Mouse (Mus musculus) midbrain, embryonic 15.5 days (tissue): ENCODE results near the gene Fignl1. TPM values are rescaled to one million over a fixed set of nuclear protein-coding genes. Genes with fewer than 3 reads are reported as not detected.

Experiments
- ATAC-seq: fragments of 200-750 bp; cut with Nextera tagmentation; replicated peaks from 2 replicates; pipeline ENCODE4 v1.8.0; 2017; ENCODE audit warnings: moderate TSS enrichment
- H3K27ac ChIP-seq: fragments of 300-500 bp; sonication (generic); 2 replicates; pipeline ENCODE4 v1.5.1; 2015; ENCODE audit warnings: mild to moderate bottlenecking, inconsistent platforms
- H3K27me3 ChIP-seq: fragments of 300-500 bp; sonication (generic); replicated peaks from 2 replicates; pipeline ENCODE4 v1.6.1; 2015; ENCODE audit warnings: inconsistent platforms
- H3K36me3 ChIP-seq: fragments of 300-500 bp; sonication (generic); replicated peaks from 2 replicates; pipeline ENCODE4 v1.6.1; 2015; ENCODE audit warnings: inconsistent platforms
- H3K4me1 ChIP-seq: fragments of 300-500 bp; sonication (generic); 2 replicates; pipeline ENCODE4 v1.6.1; 2015; ENCODE audit warnings: inconsistent platforms
- H3K4me2 ChIP-seq: fragments of 300-500 bp; sonication (generic); 2 replicates; pipeline ENCODE4 v1.6.1; 2015; ENCODE audit warnings: inconsistent platforms, mild to moderate bottlenecking, moderate library complexity
- H3K4me3 ChIP-seq: fragments of 300-500 bp; sonication (generic); 2 replicates; pipeline ENCODE4 v1.5.1; 2015; ENCODE audit warnings: mild to moderate bottlenecking, inconsistent platforms
- H3K9ac ChIP-seq: fragments of 300-500 bp; sonication (generic); 2 replicates; pipeline ENCODE4 v1.6.1; 2015; ENCODE audit warnings: mild to moderate bottlenecking, inconsistent platforms
- H3K9me3 ChIP-seq: fragments of 300-500 bp; sonication (generic); 2 replicates; pipeline ENCODE4 v1.6.1; 2016; ENCODE audit warnings: inconsistent platforms
- WGBS: fragments of 180-500 bp; shearing (Covaris S2); methylation state at CpG from one replicate; pipeline ENCODE4 v1.1.7; 2015; ENCODE audit warnings: mixed read lengths; 5-methylcytosine and 5-hydroxymethylcytosine counted together
- polyA plus RNA-seq: library from polyadenylated mRNA; unstranded; fragments of >200 nt; fragmentation: Nextera tagmentation; extraction: Ambion mirVana; gene quantifications from 2 replicates; pipeline ENCODE4 v1.2.1, GENCODE M21; 2015

The Fignl1 gene
- polyA plus RNA-seq, 1 experiment from 2014 or later: 9.8 TPM

DNA sequence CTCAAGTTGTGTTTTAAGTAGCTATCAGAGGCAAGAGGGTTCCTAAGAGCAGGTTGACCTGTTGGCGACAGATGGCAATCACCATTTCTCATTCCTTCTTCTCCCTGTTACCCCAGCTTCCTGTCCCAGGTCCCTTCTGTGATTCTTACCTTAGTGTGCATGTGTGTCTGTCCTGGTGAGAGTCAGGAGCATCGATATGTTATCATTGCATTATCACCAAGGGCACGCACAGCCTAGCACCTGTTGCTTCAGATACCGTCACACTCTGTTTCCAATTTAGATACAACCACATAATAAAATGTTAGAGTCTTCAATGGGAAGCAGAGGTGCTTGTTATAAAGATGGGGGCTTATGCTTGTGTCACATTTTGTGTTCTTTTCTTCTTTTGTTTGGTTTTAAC, 36.6 kb downstream of the Fignl1 start:
- WGBS: 95% methylated on average over 4 of the region's 4 CpGs
- Histone ChIP-seq H3K4me2 (no peak overlapping the region), H3K27me3 (no peaks in the 10 kb centered on the region), H3K4me3 (no peak overlapping the region), H3K9ac (no peak overlapping the region), H3K36me3 (no peaks in the 10 kb centered on the region), H3K4me1 (no peaks in the 10 kb centered on the region), H3K9me3 (no peaks in the 10 kb centered on the region), H3K27ac (no peak overlapping the region)
- no peak for ATAC-seq

DNA sequence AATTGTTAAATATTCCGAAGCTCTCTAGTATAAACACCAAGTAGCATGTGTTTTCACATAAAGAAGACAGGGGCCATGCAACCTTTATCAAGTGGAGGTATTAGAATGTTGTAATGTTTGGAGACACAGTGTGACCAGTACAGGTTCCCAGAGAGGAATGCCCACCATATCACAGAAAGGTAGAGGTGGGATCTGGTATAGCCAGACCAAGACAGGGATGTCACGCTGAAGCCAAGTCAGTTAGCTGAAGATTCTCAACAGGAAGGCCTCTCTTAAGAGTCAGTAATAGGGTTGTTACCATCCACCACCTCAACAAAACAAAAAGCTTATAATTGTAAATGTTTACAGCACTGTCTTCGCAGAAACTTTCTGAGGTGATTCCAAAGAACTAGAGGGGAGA, 38.1 kb downstream of the Fignl1 start:
- no peak overlapping the region for H3K4me2 ChIP-seq
- H3K36me3 ChIP-seq: no peaks in the 10 kb centered on the region
- no peak overlapping the region for H3K9ac ChIP-seq
- no peaks in the 10 kb centered on the region for H3K9me3 ChIP-seq
- ATAC-seq: no peak
- H3K27me3 ChIP-seq: no peaks in the 10 kb centered on the region
- no peaks in the 10 kb centered on the region for H3K4me1 ChIP-seq
- H3K27ac ChIP-seq: no peak overlapping the region
- 92% methylated on average over 3 of the region's 3 CpGs for WGBS
- H3K4me3 ChIP-seq: no peak overlapping the region

DNA sequence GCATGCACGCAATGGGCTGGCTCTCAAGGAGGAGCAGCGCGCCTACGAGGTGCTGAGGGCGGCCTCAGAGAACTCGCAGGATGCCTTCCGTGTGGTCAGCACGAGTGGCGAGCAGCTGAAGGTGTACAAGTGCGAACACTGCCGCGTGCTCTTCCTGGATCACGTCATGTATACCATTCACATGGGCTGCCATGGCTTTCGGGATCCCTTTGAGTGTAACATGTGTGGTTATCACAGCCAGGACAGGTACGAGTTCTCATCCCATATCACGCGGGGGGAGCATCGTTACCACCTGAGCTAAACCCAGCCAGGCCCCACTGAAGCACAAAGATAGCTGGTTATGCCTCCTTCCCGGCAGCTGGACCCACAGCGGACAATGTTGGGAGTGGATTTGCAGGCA, 39.5 kb downstream of the Fignl1 start:
- ATAC-seq: no peak
- Histone ChIP-seq H3K4me3 (no peak overlapping the region), H3K9me3 (no peaks in the 10 kb centered on the region), H3K9ac (no peak overlapping the region), H3K4me1 (no peaks in the 10 kb centered on the region), H3K4me2 (no peak overlapping the region), H3K36me3 (no peaks in the 10 kb centered on the region), H3K27ac (no peak overlapping the region), H3K27me3 (no peaks in the 10 kb centered on the region)
- 94% methylated on average over 20 of the region's 20 CpGs for WGBS

DNA sequence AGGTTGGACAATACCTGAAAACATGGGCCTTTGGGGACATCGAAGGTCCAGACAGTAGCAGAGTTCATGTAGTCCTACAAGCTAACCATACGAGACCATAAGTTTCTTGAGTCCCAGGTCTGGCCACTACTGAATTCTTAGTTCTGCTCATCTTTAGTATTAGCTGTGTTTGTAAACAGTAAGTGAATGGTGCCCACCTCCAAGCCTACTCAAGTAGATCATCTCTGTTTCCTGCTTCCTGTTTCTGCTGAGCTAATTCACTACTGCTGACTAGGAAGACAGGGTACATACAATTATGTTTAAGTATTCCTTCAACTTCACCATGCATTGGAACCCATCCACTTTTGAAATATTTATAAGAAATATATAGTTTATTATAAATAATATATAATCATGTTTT, 40.7 kb downstream of the Fignl1 start:
- Histone ChIP-seq H3K4me1 (no peaks in the 10 kb centered on the region), H3K36me3 (no peaks in the 10 kb centered on the region), H3K9ac (no peak overlapping the region), H3K9me3 (no peaks in the 10 kb centered on the region), H3K27ac (no peak overlapping the region), H3K27me3 (no peaks in the 10 kb centered on the region), H3K4me3 (no peak overlapping the region), H3K4me2 (no peak overlapping the region)
- WGBS: 93% methylated on average over 2 of the region's 2 CpGs
- ATAC-seq: no peak

DNA sequence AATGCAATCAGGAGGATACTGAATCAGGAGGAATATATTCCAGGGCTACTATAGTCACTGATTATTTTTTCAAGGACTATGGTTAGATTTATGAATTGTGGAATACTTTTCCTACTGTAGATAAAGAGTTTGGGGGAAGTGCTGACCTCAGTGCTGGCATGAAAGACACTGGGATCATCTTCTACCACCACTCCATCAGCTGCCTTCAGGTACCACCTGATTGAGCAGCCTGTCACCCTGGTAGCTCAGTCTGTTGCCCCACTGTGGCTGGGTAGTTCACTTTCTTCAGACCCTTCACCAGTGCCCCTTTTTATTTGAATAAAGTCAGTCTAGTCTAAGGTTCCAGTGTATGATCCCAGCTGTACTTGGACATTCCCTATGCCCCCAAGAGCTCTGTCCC, 42.0 kb downstream of the Fignl1 start:
- Histone ChIP-seq H3K4me1 (no peaks in the 10 kb centered on the region), H3K36me3 (no peaks in the 10 kb centered on the region), H3K4me2 (no peak overlapping the region), H3K27me3 (no peaks in the 10 kb centered on the region), H3K9ac (no peak overlapping the region), H3K4me3 (no peak overlapping the region), H3K9me3 (no peaks in the 10 kb centered on the region), H3K27ac (no peak overlapping the region)
- no peak for ATAC-seq

DNA sequence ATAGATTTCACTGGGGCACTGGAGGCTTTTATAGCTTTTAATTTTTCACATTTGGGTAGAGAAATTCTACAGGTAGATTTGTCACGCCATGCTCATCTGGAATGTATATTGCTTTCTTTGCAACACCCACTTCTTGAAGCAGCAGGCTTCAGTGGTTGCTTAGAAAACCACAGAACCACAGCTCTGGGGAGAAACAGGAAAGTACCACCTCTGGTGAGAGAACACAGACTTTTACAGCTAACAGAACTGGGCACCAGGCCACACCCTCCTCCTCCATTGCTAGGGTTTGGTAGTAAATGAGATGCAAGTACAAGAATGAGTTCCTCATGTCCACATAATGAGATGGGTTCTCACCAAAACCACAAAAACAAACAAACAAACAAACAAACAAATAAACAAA, 42.7 kb downstream of the Fignl1 start:
- Histone ChIP-seq H3K9ac (no peak overlapping the region), H3K4me2 (no peak overlapping the region), H3K36me3 (no peaks in the 10 kb centered on the region), H3K27me3 (no peaks in the 10 kb centered on the region), H3K4me1 (no peaks in the 10 kb centered on the region), H3K4me3 (no peak overlapping the region), H3K27ac (no peak overlapping the region), H3K9me3 (no peaks in the 10 kb centered on the region)
- no peak for ATAC-seq
- 94% methylated on average over 1 of the region's 1 CpGs for WGBS

DNA sequence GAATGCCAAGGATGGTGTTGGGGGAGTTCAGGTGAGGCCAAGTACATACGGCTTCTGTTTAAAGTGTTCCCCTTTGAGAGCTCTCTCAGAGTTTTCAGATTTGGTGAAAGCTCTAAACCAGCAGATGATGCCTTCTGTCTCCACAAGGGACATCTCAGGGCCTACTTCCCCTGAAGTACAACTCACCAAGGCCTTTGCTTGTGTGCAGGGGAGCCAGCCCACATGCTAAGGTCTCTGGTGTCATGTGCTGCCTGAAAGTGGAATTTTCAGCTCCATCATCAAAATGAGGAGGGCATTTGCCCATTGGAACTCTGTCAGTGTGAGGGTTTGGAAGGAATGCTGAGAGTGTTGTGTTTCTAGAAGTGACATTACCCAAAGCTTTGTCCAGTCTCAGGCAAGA, 43.3 kb downstream of the Fignl1 start:
- 68% methylated on average over 1 of the region's 1 CpGs for WGBS

DNA sequence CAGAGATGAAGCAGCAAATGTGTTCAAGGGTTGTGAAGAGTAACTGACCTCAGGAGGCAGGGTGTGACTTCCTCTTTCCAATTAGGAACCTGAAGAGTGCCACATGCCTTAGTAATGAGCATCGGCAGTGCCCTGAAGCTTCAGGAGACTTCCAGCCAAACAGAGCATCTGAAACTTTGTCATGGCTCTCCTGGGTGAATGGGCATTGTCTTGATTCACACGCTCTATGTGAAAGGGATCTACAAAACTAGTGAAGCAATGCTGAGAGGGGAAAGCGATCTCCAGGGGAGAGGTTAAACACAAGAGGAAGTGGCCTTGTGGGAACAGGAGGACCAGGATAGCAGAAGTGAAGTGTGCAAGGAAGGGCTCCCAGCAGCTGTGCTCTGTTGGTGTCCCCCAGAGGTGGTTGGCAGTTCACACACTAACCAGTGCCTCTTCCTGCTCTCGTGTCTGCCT, 45.5 kb downstream of the Fignl1 start:
- Histone ChIP-seq H3K9me3 (no peaks in the 10 kb centered on the region), H3K9ac (no peak overlapping the region), H3K4me2 (no peak overlapping the region), H3K36me3 (no peaks in the 10 kb centered on the region), H3K4me3 (no peak overlapping the region), H3K4me1 (no peaks in the 10 kb centered on the region), H3K27me3 (no peaks in the 10 kb centered on the region), H3K27ac (no peak overlapping the region)
- ATAC-seq: no peak
- WGBS: 66% methylated on average over 4 of the region's 4 CpGs

More for the DNA sequence above, 43.3 kb downstream of the Fignl1 start:
- no peaks in the 10 kb centered on the region for H3K9me3 ChIP-seq
- no peak overlapping the region for H3K4me3 ChIP-seq
- no peaks in the 10 kb centered on the region for H3K4me1 ChIP-seq
- no peak overlapping the region for H3K4me2 ChIP-seq
- no peaks in the 10 kb centered on the region for H3K36me3 ChIP-seq
- ATAC-seq: no peak
- no peak overlapping the region for H3K9ac ChIP-seq
- H3K27me3 ChIP-seq: no peaks in the 10 kb centered on the region
- H3K27ac ChIP-seq: no peak overlapping the region

DNA sequence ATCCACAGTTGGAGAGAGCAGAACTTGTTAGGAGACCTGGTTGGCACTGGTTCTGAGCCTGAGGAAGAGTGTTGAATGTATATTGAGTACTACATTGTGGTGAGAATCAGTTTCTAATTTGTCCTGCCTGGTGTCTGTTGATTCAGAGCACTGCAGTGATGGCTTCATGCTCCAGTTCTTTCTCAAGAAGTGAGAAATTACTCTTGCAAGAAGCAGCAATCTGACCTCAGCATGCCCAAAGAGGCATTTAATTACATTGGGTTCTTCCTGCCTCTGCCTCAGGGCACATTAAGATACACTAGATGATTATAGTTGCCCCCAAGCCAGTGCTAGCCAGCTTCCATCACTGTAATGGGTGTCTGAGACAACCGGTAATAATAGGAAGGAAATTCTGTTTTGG, 49.9 kb downstream of the Fignl1 start:
- Histone ChIP-seq H3K27me3 (no peaks in the 10 kb centered on the region), H3K9me3 (no peaks in the 10 kb centered on the region), H3K36me3 (no peaks in the 10 kb centered on the region), H3K27ac (no peak overlapping the region), H3K4me2 (no peak overlapping the region), H3K4me1 (no peaks in the 10 kb centered on the region), H3K4me3 (no peak overlapping the region), H3K9ac (no peak overlapping the region)
- no peak for ATAC-seq
- 97% methylated on average over 1 of the region's 1 CpGs for WGBS

DNA sequence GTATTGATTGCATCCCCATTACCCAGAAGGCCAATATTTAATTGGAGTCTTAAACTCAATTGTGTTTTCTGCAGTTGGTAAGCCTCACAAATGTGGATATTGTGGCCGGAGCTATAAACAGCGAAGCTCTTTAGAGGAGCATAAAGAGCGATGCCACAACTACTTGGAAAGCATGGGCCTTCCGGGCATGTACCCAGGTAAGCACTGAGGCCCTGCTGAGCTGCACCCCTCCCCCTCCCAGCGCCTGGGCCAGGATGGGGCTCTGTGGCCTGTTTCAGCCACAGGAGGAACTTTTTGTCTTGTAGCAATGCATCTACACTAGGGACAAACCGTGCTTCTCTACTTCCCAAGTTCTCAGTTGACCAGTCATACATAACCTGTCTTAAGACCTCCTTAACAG, 50.6 kb downstream of the Fignl1 start:
- no peak for ATAC-seq
- Histone ChIP-seq H3K27ac (no peak overlapping the region), H3K36me3 (no peaks in the 10 kb centered on the region), H3K9ac (no peak overlapping the region), H3K27me3 (no peaks in the 10 kb centered on the region), H3K9me3 (no peaks in the 10 kb centered on the region), H3K4me1 (no peaks in the 10 kb centered on the region), H3K4me2 (no peak overlapping the region), H3K4me3 (no peak overlapping the region)
- WGBS: 79% methylated on average over 6 of the region's 6 CpGs

DNA sequence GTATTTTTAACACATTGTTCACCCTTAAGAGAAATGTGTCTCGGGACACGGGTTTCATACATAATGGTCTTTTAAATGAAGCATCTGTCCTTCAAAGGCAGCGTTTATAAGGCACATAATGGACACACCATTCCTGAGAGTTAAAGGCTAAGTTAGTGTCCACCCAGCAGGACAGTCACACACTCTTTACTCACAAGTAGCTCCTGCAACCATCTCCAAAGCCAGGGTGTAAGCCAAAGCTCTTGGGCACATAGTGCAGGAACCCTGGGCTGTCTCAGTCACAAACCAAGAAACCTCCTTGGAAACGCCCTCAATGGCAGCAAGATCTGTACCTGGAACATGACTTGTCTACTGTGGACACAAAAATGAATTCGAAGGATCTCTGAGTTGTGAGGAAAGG, 55.9 kb downstream of the Fignl1 start:
- Histone ChIP-seq H3K4me1 (no peaks in the 10 kb centered on the region), H3K4me2 (no peak overlapping the region), H3K9ac (no peak overlapping the region), H3K27me3 (no peaks in the 10 kb centered on the region), H3K36me3 (no peaks in the 10 kb centered on the region), H3K27ac (no peak overlapping the region), H3K9me3 (no peaks in the 10 kb centered on the region), H3K4me3 (no peak overlapping the region)
- WGBS: 83% methylated on average over 5 of the region's 5 CpGs
- ATAC-seq: no peak

DNA sequence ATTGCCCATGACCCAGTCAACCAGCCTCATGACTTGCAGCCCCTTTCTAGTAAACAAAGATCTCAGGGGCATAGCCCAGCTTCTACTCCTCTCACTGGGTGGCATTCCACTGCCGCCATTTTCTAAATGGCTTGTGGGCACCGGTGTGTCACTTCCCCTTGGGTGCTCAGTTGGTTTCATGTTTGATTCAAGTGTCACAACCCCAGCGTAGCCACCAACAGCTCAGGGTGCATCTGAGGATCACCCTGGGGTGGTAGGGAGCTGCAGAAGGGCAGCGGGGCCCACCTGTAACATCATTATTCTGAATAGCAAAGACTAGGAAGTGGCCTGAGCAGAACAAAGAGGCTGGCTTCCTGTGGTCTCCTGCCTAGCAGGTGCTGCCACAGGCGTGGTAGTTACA, 57.7 kb downstream of the Fignl1 start:
- no peak overlapping the region for H3K4me2 ChIP-seq
- H3K27me3 ChIP-seq: no peaks in the 10 kb centered on the region
- no peaks in the 10 kb centered on the region for H3K9me3 ChIP-seq
- no peak overlapping the region for H3K4me3 ChIP-seq
- no peaks in the 10 kb centered on the region for H3K4me1 ChIP-seq
- H3K9ac ChIP-seq: no peak overlapping the region
- ATAC-seq: no peak
- 86% methylated on average over 5 of the region's 5 CpGs for WGBS
- no peaks in the 10 kb centered on the region for H3K36me3 ChIP-seq
- H3K27ac ChIP-seq: no peak overlapping the region

DNA sequence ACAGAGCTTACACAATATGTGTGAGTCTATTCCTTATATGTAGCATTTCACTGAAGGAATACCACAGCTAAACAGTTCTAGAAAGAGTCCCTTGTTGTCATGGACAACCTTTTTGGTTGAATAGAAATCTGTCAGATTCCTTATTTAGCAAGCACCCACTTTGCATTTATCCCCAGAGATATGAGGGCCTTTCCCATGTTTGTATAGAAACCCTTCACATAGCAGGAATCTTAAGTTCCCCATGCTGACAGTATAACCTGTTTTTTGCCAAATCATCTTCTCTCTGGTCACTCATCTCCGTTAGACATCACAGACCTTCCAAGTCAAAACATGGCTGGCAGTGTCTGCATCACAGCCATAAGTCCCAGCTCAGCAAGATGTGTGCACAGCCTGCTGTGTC, 64.5 kb downstream of the Fignl1 start:
- no peaks in the 10 kb centered on the region for H3K36me3 ChIP-seq
- H3K4me1 ChIP-seq: no peaks in the 10 kb centered on the region
- 59% methylated on average over 1 of the region's 1 CpGs for WGBS
- no peaks in the 10 kb centered on the region for H3K9me3 ChIP-seq
- H3K27ac ChIP-seq: no peak overlapping the region
- H3K4me3 ChIP-seq: no peak overlapping the region
- no peak overlapping the region for H3K4me2 ChIP-seq
- H3K9ac ChIP-seq: no peak overlapping the region
- no peaks in the 10 kb centered on the region for H3K27me3 ChIP-seq
- ATAC-seq: no peak

DNA sequence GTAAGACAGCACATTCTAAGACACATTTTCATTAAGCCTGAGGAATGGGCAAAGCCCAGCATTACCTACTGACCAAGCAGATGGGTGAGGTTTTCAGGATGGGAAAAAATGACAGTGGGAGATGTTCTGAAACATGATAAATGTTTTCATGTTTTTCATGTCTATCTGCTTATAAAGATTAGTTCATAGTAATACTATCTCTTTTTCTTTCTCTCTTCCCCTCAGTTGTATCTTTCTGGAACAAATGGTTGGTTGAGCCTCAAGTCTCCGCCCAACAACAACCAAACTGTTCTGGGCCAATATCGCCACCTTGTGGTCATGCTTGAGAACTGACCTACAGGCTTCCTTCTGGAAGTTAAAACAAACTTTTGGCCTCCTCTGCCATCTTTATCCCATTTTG, 66.1 kb downstream of the Fignl1 start:
- ATAC-seq: no peak
- H3K9me3 ChIP-seq: no peaks in the 10 kb centered on the region
- no peaks in the 10 kb centered on the region for H3K4me1 ChIP-seq
- H3K27ac ChIP-seq: no peak overlapping the region
- WGBS: 32% methylated on average over 2 of the region's 2 CpGs
- no peak overlapping the region for H3K4me2 ChIP-seq
- H3K27me3 ChIP-seq: no peaks in the 10 kb centered on the region
- no peaks in the 10 kb centered on the region for H3K36me3 ChIP-seq
- H3K9ac ChIP-seq: no peak overlapping the region
- no peak overlapping the region for H3K4me3 ChIP-seq
